Mouse (Mus musculus) stomach, embryonic 14.5 days (tissue): ENCODE results near the gene Ing4. TPM values are rescaled to one million over a fixed set of nuclear protein-coding genes. Genes with fewer than 3 reads are reported as not detected.
A peak's percentile ranks its signal among the peaks of the same experiment; 100 is the strongest.
"Not testable (repeated sequence)": the region's sequence is repeated elsewhere in the genome, so short reads cannot be mapped to it uniquely, and the experiment has no call there.

Experiments used
- ATAC-seq: fragments of 200-750 bp; cut with Nextera tagmentation; 2 replicates; pipeline ENCODE4 v1.8.0; 2017; ENCODE audit warnings: low read depth, moderate TSS enrichment; ENCODE audit not compliant: insufficient number of reproducible peaks, insufficient read depth, low FRiP score
- H3K27ac ChIP-seq: fragments of 300-500 bp; sonication (generic); 2 replicates; pipeline ENCODE4 v1.5.1; 2014; ENCODE audit warnings: mild to moderate bottlenecking, low read length, moderate library complexity, mixed read lengths
- H3K27me3 ChIP-seq: fragments of 300-500 bp; sonication (generic); 2 replicates; pipeline ENCODE4 v1.6.1; 2014; ENCODE audit warnings: low read length, control low read depth, mixed read lengths; ENCODE audit not compliant: control insufficient read depth, insufficient read depth
- H3K36me3 ChIP-seq: fragments of 300-500 bp; sonication (generic); 2 replicates; pipeline ENCODE4 v1.6.1; 2014; ENCODE audit warnings: mild to moderate bottlenecking, control low read depth, low read length, moderate library complexity, mixed read lengths; ENCODE audit not compliant: control insufficient read depth, insufficient read depth
- H3K4me1 ChIP-seq: fragments of 300-500 bp; sonication (generic); 2 replicates; pipeline ENCODE4 v1.6.1; 2014; ENCODE audit warnings: low read length, control low read depth, mixed read lengths; ENCODE audit not compliant: control insufficient read depth, insufficient read depth
- H3K4me2 ChIP-seq: fragments of 300-500 bp; sonication (generic); replicated peaks from 2 replicates; pipeline ENCODE4 v1.6.1; 2014; ENCODE audit warnings: low read depth, low read length, control low read depth
- H3K4me3 ChIP-seq: fragments of 300-500 bp; sonication (generic); 2 replicates; pipeline ENCODE4 v1.5.1; 2014; ENCODE audit warnings: low read depth, low read length, control low read depth
- H3K9ac ChIP-seq: fragments of 300-500 bp; sonication (generic); replicated peaks from 2 replicates; pipeline ENCODE4 v1.6.1; 2014; ENCODE audit warnings: low read depth, mild to moderate bottlenecking, control low read depth, low read length, moderate library complexity, mixed read lengths
- H3K9me3 ChIP-seq: fragments of 300-500 bp; sonication (generic); 2 replicates; pipeline ENCODE4 v1.6.1; 2016; ENCODE audit warnings: low read depth, low read length, control low read depth; ENCODE audit not compliant: control insufficient read depth
- WGBS: fragments of 180-500 bp; shearing (Covaris S2); extraction: QIAGEN DNeasy Blood & Tissue Kit; methylation state at CpG from one replicate; pipeline ENCODE4 v1.1.7; 2014; 5-methylcytosine and 5-hydroxymethylcytosine counted together
- polyA plus RNA-seq: library from polyadenylated mRNA; unstranded; fragments of >200 nt; fragmentation: Nextera tagmentation; extraction: Ambion mirVana; gene quantifications from 2 replicates; pipeline ENCODE4 v1.2.1, GENCODE M21; 2014

Gene Ing4
- polyA plus RNA-seq, 1 experiment from 2014 or later = 119 TPM

GRCm38 (mm10) chr6:125017682-125018081 lies 21.9 kb upstream of the Ing4 start:
- Histone ChIP-seq H3K27me3 (no peaks in the 10 kb centered on the region), H3K36me3 (peaks cover 53% of the 10 kb centered on the region), H3K4me2 (no peak overlapping the region), H3K9ac (no peak overlapping the region), H3K4me1 (no peaks in the 10 kb centered on the region), H3K9me3 (no peaks in the 10 kb centered on the region), H3K4me3 (no peak overlapping the region), H3K27ac (no peak overlapping the region)
- ATAC-seq = no peak
- 87% methylated on average over 3 of the region's 3 CpGs for WGBS

- not testable (repeated sequence) for H3K9me3 ChIP-seq, H3K9ac ChIP-seq, H3K27me3 ChIP-seq, H3K4me1 ChIP-seq, H3K4me3 ChIP-seq, H3K27ac ChIP-seq, ATAC-seq, H3K4me2 ChIP-seq
- peaks cover 57% of the 10 kb centered on the region for H3K36me3 ChIP-seq
- WGBS = 38% methylated on average over 7 of the region's 9 CpGs
Observed at GRCm38 (mm10) chr6:125030532-125030931, 9.0 kb upstream of the Ing4 start.

GRCm38 (mm10) chr6:125031604-125032003 lies 8.0 kb upstream of the Ing4 start:
- no peak overlapping the region for H3K9ac ChIP-seq
- no peaks in the 10 kb centered on the region for H3K27me3 ChIP-seq
- peaks cover 54% of the 10 kb centered on the region for H3K36me3 ChIP-seq
- no peaks in the 10 kb centered on the region for H3K4me1 ChIP-seq
- WGBS = 86% methylated on average over 16 of the region's 16 CpGs
- H3K4me3 ChIP-seq = no peak overlapping the region
- H3K4me2 ChIP-seq = no peak overlapping the region
- no peak overlapping the region for H3K27ac ChIP-seq
- ATAC-seq = no peak
- no peaks in the 10 kb centered on the region for H3K9me3 ChIP-seq

- whole genome bisulfite sequencing = 95% methylated on average over 4 of the region's 4 CpGs
- H3K9me3 ChIP-seq = no peaks in the 10 kb centered on the region
- peaks cover 27% of the 10 kb centered on the region for H3K36me3 ChIP-seq
- no peak for ATAC-seq
- peak overlapping the region; percentile 64 for H3K4me2 ChIP-seq
- H3K27me3 ChIP-seq = no peaks in the 10 kb centered on the region
- peak overlapping the region; percentile 81 for H3K27ac ChIP-seq
- peak overlapping the region; percentile 63; the same call in 1 of the 2 replicates for H3K4me3 ChIP-seq
- no peaks in the 10 kb centered on the region; the same call in 1 of the 2 replicates for H3K4me1 ChIP-seq
- no peak overlapping the region for H3K9ac ChIP-seq
Observed at GRCm38 (mm10) chr6:125038666-125039065, 894 bp upstream of the Ing4 start.

- Histone ChIP-seq H3K27me3 (no peaks in the 10 kb centered on the region), H3K9me3 (no peaks in the 10 kb centered on the region), H3K27ac (peak overlapping the region; percentile 81), H3K4me1 (no peaks in the 10 kb centered on the region; the same call in 1 of the 2 replicates), H3K4me2 (peak overlapping the region; percentile 64), H3K36me3 (peaks cover 27% of the 10 kb centered on the region), H3K4me3 (peak overlapping the region; percentile 63), H3K9ac (peak overlapping the region; percentile 25; the same call in 1 of the 2 replicates)
- WGBS = 5% methylated on average over 8 of the region's 8 CpGs
- peak; percentile 4; the same call in 1 of the 2 replicates for ATAC-seq
Observed at GRCm38 (mm10) chr6:125039131-125039530, 429 bp upstream of the Ing4 start.

- Histone ChIP-seq H3K9me3 (no peaks in the 10 kb centered on the region), H3K4me1 (no peaks in the 10 kb centered on the region; the same call in 1 of the 2 replicates), H3K4me2 (peak overlapping the region; percentile 64), H3K9ac (peak overlapping the region; percentile 67), H3K4me3 (peak overlapping the region; percentile 63), H3K36me3 (peaks cover 31% of the 10 kb centered on the region), H3K27me3 (no peaks in the 10 kb centered on the region), H3K27ac (peak overlapping the region; percentile 75; the same call in 1 of the 2 replicates)
- ATAC-seq = no peak
- 18% methylated on average over 7 of the region's 7 CpGs for WGBS
Observed at GRCm38 (mm10) chr6:125040221-125040620, 661 bp downstream of the Ing4 start.

GRCm38 (mm10) chr6:125041047-125041446 lies 1.5 kb downstream of the Ing4 start:
- WGBS = 88% methylated on average over 7 of the region's 7 CpGs
- no peaks in the 10 kb centered on the region for H3K9me3 ChIP-seq
- no peak overlapping the region for H3K9ac ChIP-seq
- no peaks in the 10 kb centered on the region; the same call in 1 of the 2 replicates for H3K4me1 ChIP-seq
- H3K4me3 ChIP-seq = no peak overlapping the region; the same call in 1 of the 2 replicates
- H3K4me2 ChIP-seq = no peak overlapping the region; the same call in 1 of the 2 replicates
- no peaks in the 10 kb centered on the region for H3K27me3 ChIP-seq
- peaks cover 23% of the 10 kb centered on the region for H3K36me3 ChIP-seq
- ATAC-seq = no peak
- H3K27ac ChIP-seq = no peak overlapping the region

GRCm38 (mm10) chr6:125042081-125042480 lies 2.5 kb downstream of the Ing4 start:
- Histone ChIP-seq H3K9me3 (no peaks in the 10 kb centered on the region), H3K36me3 (peaks cover 26% of the 10 kb centered on the region), H3K4me1 (no peaks in the 10 kb centered on the region; the same call in 1 of the 2 replicates), H3K27ac (no peak overlapping the region), H3K27me3 (no peaks in the 10 kb centered on the region), H3K9ac (no peak overlapping the region), H3K4me3 (no peak overlapping the region), H3K4me2 (no peak overlapping the region)
- no peak for ATAC-seq
- WGBS = 95% methylated on average over 7 of the region's 7 CpGs

GRCm38 (mm10) chr6:125046691-125047090 lies 7.1 kb downstream of the Ing4 start:
- no peak overlapping the region for H3K9ac ChIP-seq
- WGBS = 32% methylated on average over 5 of the region's 5 CpGs
- no peak overlapping the region for H3K4me3 ChIP-seq
- H3K27me3 ChIP-seq = no peaks in the 10 kb centered on the region
- H3K9me3 ChIP-seq = no peaks in the 10 kb centered on the region
- ATAC-seq = 0 out of 2 replicates have a peak, but pooled peaks have one; percentile 37
- no peaks in the 10 kb centered on the region for H3K4me1 ChIP-seq
- H3K27ac ChIP-seq = no peak overlapping the region
- peaks cover 62% of the 10 kb centered on the region for H3K36me3 ChIP-seq
- no peak overlapping the region for H3K4me2 ChIP-seq
